Mouse (Mus musculus) hindbrain, embryonic 11.5 days (tissue): Measurements from ENCODE around the gene Trem1. TPM values are rescaled to one million over a fixed set of nuclear protein-coding genes. Genes with fewer than 3 reads are reported as not detected.

Experiments
- ATAC-seq: fragments of 200-750 bp; cut with Nextera tagmentation; 2 replicates; pipeline ENCODE4 v1.8.0; 2017; ENCODE audit warnings: mild to moderate bottlenecking, moderate TSS enrichment, moderate library complexity; ENCODE audit not compliant: low FRiP score
- DNase-seq: peaks from one replicate; pipeline ENCODE4 v3.0.0-alpha.2; 2015; ENCODE audit warnings: low spot score
- H3K27ac ChIP-seq: fragments of 300-500 bp; sonication (generic); 2 replicates; pipeline ENCODE4 v1.5.1; 2014; ENCODE audit warnings: mild to moderate bottlenecking, low read depth, low read length
- H3K27me3 ChIP-seq: fragments of 300-500 bp; sonication (generic); 2 replicates; pipeline ENCODE4 v1.6.1; 2014; ENCODE audit warnings: mild to moderate bottlenecking, low read length, moderate library complexity, mixed read lengths; ENCODE audit not compliant: control insufficient read depth, insufficient read depth
- H3K36me3 ChIP-seq: fragments of 300-500 bp; sonication (generic); 2 replicates; pipeline ENCODE4 v1.6.1; 2014; ENCODE audit warnings: mild to moderate bottlenecking, low read length, moderate library complexity, mixed read lengths; ENCODE audit not compliant: control insufficient read depth, insufficient read depth
- H3K4me1 ChIP-seq: fragments of 300-500 bp; sonication (generic); replicated peaks from 2 replicates; pipeline ENCODE4 v1.6.1; 2014; ENCODE audit warnings: low read length, mixed read lengths; ENCODE audit not compliant: control insufficient read depth, insufficient read depth
- H3K4me2 ChIP-seq: fragments of 300-500 bp; sonication (generic); replicated peaks from 2 replicates; pipeline ENCODE4 v1.6.1; 2014; ENCODE audit warnings: mild to moderate bottlenecking, low read depth, low read length
- H3K4me3 ChIP-seq: fragments of 300-500 bp; sonication (generic); 2 replicates; pipeline ENCODE4 v1.5.1; 2014; ENCODE audit warnings: low read depth, low read length
- H3K9ac ChIP-seq: fragments of 300-500 bp; sonication (generic); 2 replicates; pipeline ENCODE4 v1.6.1; 2014; ENCODE audit warnings: low read depth, low read length
- H3K9me3 ChIP-seq: fragments of 300-500 bp; sonication (generic); 2 replicates; pipeline ENCODE4 v1.6.1; 2016; ENCODE audit warnings: low read length; ENCODE audit not compliant: control insufficient read depth
- WGBS: fragments of 180-500 bp; shearing (Covaris S2); extraction: QIAGEN DNeasy Blood & Tissue Kit; methylation state at CpG from one replicate; pipeline ENCODE4 v1.1.7; 2014; 5-methylcytosine and 5-hydroxymethylcytosine counted together
- polyA plus RNA-seq: library from polyadenylated mRNA; unstranded; fragments of >200 nt; fragmentation: Nextera tagmentation; extraction: Ambion mirVana; gene quantifications from 2 replicates; pipeline ENCODE4 v1.2.1, GENCODE M21; 2014

The Trem1 gene
- polyA plus RNA-seq, 1 experiment from 2014 or later = not detected

DNA sequence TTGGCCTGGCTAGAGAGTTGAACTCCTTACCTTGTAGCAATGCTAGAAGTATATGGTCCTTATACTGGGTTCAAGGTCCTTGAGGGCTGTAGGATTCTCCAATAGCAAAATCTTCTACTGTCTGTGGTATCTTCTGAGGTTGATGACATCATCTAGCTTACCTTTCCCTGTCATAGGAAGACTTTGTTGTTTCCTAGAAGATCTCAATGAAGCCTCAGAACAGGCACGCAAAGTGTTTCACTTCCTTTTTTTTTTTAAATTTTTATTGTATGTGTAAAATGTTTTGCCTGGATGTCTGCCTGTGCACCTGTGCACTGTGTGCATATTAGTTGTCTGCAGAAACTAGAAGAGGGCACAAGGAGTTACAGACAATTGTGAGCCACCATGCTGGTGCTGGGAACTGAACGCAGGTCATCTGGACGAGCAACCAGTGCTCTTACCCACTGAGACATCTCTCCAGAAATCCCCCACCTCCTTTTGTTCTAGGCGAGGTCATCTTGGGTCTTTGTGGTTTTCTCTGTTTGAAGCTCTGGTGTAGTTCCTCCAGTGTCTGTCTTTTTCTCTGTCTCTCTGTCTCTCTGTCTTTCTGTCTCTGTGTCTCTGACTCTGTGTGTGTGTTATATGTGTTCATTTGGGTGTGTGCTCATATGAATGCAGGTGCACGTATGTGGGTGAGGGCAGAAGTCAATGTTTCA, 61.1 kb downstream of the Trem1 start:
- no peak for ATAC-seq
- Histone ChIP-seq H3K36me3 (no peaks in the 10 kb centered on the region), H3K27me3 (no peaks in the 10 kb centered on the region), H3K4me3 (no peak overlapping the region), H3K9me3 (no peaks in the 10 kb centered on the region), H3K9ac (no peak overlapping the region), H3K4me1 (no peaks in the 10 kb centered on the region), H3K27ac (no peak overlapping the region), H3K4me2 (no peak overlapping the region)
- WGBS = 86% methylated on average over 5 of the region's 5 CpGs
- no peak for DNase-seq

Other genes with a start within 250 kb of the Trem1 start
- not detected in 2 replicates for gene 1700122O11Rik, start 194.5 kb upstream of the Trem1 start, polyA plus RNA-seq
- gene 1700067P10Rik, start 143.4 kb upstream of the Trem1 start, polyA plus RNA-seq = not detected in 2 replicates
- gene 9830107B12Rik, start 86.5 kb upstream of the Trem1 start, polyA plus RNA-seq = not detected in 2 replicates
- not detected in 2 replicates for gene A530064D06Rik, start 65.5 kb upstream of the Trem1 start, polyA plus RNA-seq
- gene Trem3, start 15.0 kb downstream of the Trem1 start, polyA plus RNA-seq = not detected in 2 replicates
- 0.20 and 0.34 TPM in 2 replicates for gene Treml4, start 31.5 kb downstream of the Trem1 start, polyA plus RNA-seq
- 0.08 and 0.09 TPM in 2 replicates for gene Treml2, start 66.7 kb downstream of the Trem1 start, polyA plus RNA-seq
- gene B430306N03Rik, start 83.4 kb downstream of the Trem1 start, polyA plus RNA-seq = 0.04 TPM in 1 of 2 replicates, not detected in the other
- 3.0 and 3.6 TPM in 2 replicates for gene Trem2, start 113.6 kb downstream of the Trem1 start, polyA plus RNA-seq
- 2.2 and 3.1 TPM in 2 replicates for gene Treml1, start 127.1 kb downstream of the Trem1 start, polyA plus RNA-seq
- 19.9 and 26.9 TPM in 2 replicates for gene Nfya, start 177.1 kb downstream of the Trem1 start, polyA plus RNA-seq
- 75.0 and 79.0 TPM in 2 replicates for gene Oard1, start 177.2 kb downstream of the Trem1 start, polyA plus RNA-seq
- gene Apobec2, start 200.2 kb downstream of the Trem1 start, polyA plus RNA-seq = 1.6 and 1.7 TPM in 2 replicates
- 0.06 and 0.39 TPM in 2 replicates for gene Tspo2, start 218.8 kb downstream of the Trem1 start, polyA plus RNA-seq
- gene Unc5cl, start 222.1 kb downstream of the Trem1 start, polyA plus RNA-seq = 0.11 and 0.15 TPM in 2 replicates